Mouse (Mus musculus): ENCODE measurements around the gene Efl1. TPM values are rescaled to one million over a fixed set of nuclear protein-coding genes. Genes with fewer than 3 reads are reported as not detected.

Efl1 gene
- polyA plus RNA-seq, 1 experiment from 2014 or later, result 20.1 TPM

Other genes with a start within 250 kb of the Efl1 start
- gene Saxo2, start 86 bp upstream of the Efl1 start, polyA plus RNA-seq (2015; fragmentation: Nextera tagmentation; extraction: Ambion mirVana), result 5.0 and 5.8 TPM in 2 replicates
- gene Mex3b, start 218.7 kb downstream of the Efl1 start, polyA plus RNA-seq (2015; fragmentation: Nextera tagmentation; extraction: Ambion mirVana), result 11.1 and 11.3 TPM in 2 replicates

Data from kidney, embryonic 15.5 days (tissue).